Mouse (Mus musculus): ENCODE data around the gene Fam185a.

DNA sequence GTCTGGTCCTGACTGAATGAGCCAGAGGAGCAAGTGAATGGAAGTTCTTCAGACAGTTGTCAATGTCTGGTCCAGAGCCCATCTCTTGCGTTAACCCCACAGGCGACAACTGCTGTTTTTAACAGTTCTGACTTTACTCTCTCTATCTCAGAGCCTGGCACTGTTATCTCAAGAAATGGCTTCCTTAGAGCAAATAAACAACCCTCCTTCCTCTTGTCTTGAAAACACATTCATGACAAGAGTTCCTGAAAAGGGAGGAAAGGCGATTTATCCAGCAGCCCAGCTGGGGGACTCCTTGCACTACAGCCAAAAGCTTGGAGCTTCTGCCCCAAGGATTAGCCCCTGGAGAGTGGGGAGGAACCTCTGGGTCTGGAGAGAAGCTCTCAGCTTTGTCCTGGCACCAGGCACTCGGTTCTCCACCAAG, 102.7 kb downstream of the Fam185a start:
- TF ChIP-seq FLI1 (IDR thresholded peaks at IDR 0.05; ENCODE audit: low read length), result no peak
- TF ChIP-seq GATA1 (IDR thresholded peaks at IDR 0.05; ENCODE audit: borderline replicate concordance, low read length), result no peak

All from megakaryocyte, embryonic 14.5 days (primary cell).